Mouse (Mus musculus): Measurements from ENCODE around the gene Ovgp1. TPM values are rescaled to one million over a fixed set of nuclear protein-coding genes. Genes with fewer than 3 reads are reported as not detected.

Ovgp1 gene
- polyA plus RNA-seq, 1 experiment: 0.24 TPM

GRCm38 (mm10) chr3:106024135-106024534, 50.6 kb downstream of the Ovgp1 start:
- Histone ChIP-seq H3K36me3 (ENCODE audit: control insufficient read depth, insufficient read depth, low read length) (no peaks in the 10 kb centered on the region), H3K4me3 (ENCODE audit: low read depth, low read length) (no peak overlapping the region), H3K27ac (ENCODE audit: insufficient read depth, low read depth, low read length) (no peak overlapping the region), H3K4me1 (ENCODE audit: control insufficient read depth, insufficient read depth, insufficient read length, low read length) (no peaks in the 10 kb centered on the region), H3K27me3 (ENCODE audit: control insufficient read depth, insufficient read depth, low read length) (no peaks in the 10 kb centered on the region)
- no peak for TF ChIP-seq POLR2A (IDR thresholded peaks at IDR 0.05; ENCODE audit: low read depth, low read length)
- no peak for TF ChIP-seq CTCF (IDR thresholded peaks at IDR 0.05; ENCODE audit: extremely low read depth, insufficient read length, insufficient replicate concordance, low read depth, low read length)
- 81% methylated on average over 2 of the region's 2 CpGs for WGBS

- H3K27ac ChIP-seq (ENCODE audit: insufficient read depth, low read depth, low read length): no peak within 1 kb of the TSS
- 56% methylated on average over 1 of the region's 1 CpGs for WGBS
Measured at GRCm38 (mm10) chr3:106032781-106033180, 59.3 kb downstream of the Ovgp1 start, which contains the start of gene Chil5. TSS of gene Chil5 (minus strand) at chr3:106032814.

More at GRCm38 (mm10) chr3:106032781-106033180, 59.3 kb downstream of the Ovgp1 start, which contains the start of gene Chil5:
- no peaks in the 10 kb centered on the region for H3K4me1 ChIP-seq (ENCODE audit: control insufficient read depth, insufficient read depth, insufficient read length, low read length)
- no peak for TF ChIP-seq CTCF (IDR thresholded peaks at IDR 0.05; ENCODE audit: extremely low read depth, insufficient read length, insufficient replicate concordance, low read depth, low read length)
- TF ChIP-seq POLR2A (IDR thresholded peaks at IDR 0.05; ENCODE audit: low read depth, low read length): no peak
- no peak within 1 kb of the TSS for H3K4me3 ChIP-seq (ENCODE audit: low read depth, low read length)
- H3K36me3 ChIP-seq (ENCODE audit: control insufficient read depth, insufficient read depth, low read length): no peaks in the 10 kb centered on the region
- no peaks in the 10 kb centered on the region for H3K27me3 ChIP-seq (ENCODE audit: control insufficient read depth, insufficient read depth, low read length)

Other genes starting within 250 kb of the Ovgp1 start
- gene Rap1a, start 172.4 kb upstream of the Ovgp1 start, polyA plus RNA-seq (2012; rRNA removed): 0.25 and 0.89 TPM in 2 replicates
- 0.39 and 0.41 TPM in 2 replicates for gene Adora3, start 102.9 kb upstream of the Ovgp1 start, polyA plus RNA-seq (2012; rRNA removed)
- gene Tmigd3, start 102.8 kb upstream of the Ovgp1 start, polyA plus RNA-seq (2012; rRNA removed): 0.94 and 1.1 TPM in 2 replicates
- gene I830077J02Rik, start 41.0 kb upstream of the Ovgp1 start, polyA plus RNA-seq (2012; rRNA removed): 0.81 and 1.8 TPM in 2 replicates
- 9.5 and 9.6 TPM in 2 replicates for gene Wdr77, start 14.3 kb upstream of the Ovgp1 start, polyA plus RNA-seq (2012; rRNA removed)
- 72.1 and 125 TPM in 2 replicates for gene Atp5f1, start 13.6 kb upstream of the Ovgp1 start, polyA plus RNA-seq (2012; rRNA removed)
- gene Pifo, start 40.9 kb downstream of the Ovgp1 start, polyA plus RNA-seq (2012; rRNA removed): not detected in 2 replicates
- not detected in 2 replicates for gene Chil5, start 59.1 kb downstream of the Ovgp1 start, polyA plus RNA-seq (2012; rRNA removed)
- gene Chia1, start 139.5 kb downstream of the Ovgp1 start, polyA plus RNA-seq (2012; rRNA removed): 0.09 TPM in 1 of 2 replicates, not detected in the other
- gene Chil3, start 193.9 kb downstream of the Ovgp1 start, polyA plus RNA-seq (2012; rRNA removed): 1.9 TPM in 1 of 2 replicates, not detected in the other
- 3.7 TPM in 1 of 2 replicates, not detected in the other for gene Chil4, start 245.8 kb downstream of the Ovgp1 start, polyA plus RNA-seq (2012; rRNA removed)